Mouse (Mus musculus): ENCODE data around the gene Apoa4. TPM values are rescaled to one million over a fixed set of nuclear protein-coding genes. Genes with fewer than 3 reads are reported as not detected.

Apoa4 gene
- polyA plus RNA-seq, 1 experiment from 2014 or later: 0.38 TPM

Other genes with a start within 250 kb of the Apoa4 start
- gene Pafah1b2, start 228.0 kb upstream of the Apoa4 start, polyA plus RNA-seq (2015; fragmentation: Nextera tagmentation; extraction: Ambion mirVana): 201 and 218 TPM in 2 replicates
- gene Sik3, start 227.9 kb upstream of the Apoa4 start, polyA plus RNA-seq (2015; fragmentation: Nextera tagmentation; extraction: Ambion mirVana): 8.2 and 9.4 TPM in 2 replicates
- 2.8 and 9.9 TPM in 2 replicates for gene Apoa1, start 12.1 kb upstream of the Apoa4 start, polyA plus RNA-seq (2015; fragmentation: Nextera tagmentation; extraction: Ambion mirVana)
- not detected in 2 replicates for gene Apoc3, start 5.1 kb upstream of the Apoa4 start, polyA plus RNA-seq (2015; fragmentation: Nextera tagmentation; extraction: Ambion mirVana)
- gene Apoa5, start 27.9 kb downstream of the Apoa4 start, polyA plus RNA-seq (2015; fragmentation: Nextera tagmentation; extraction: Ambion mirVana): not detected in 2 replicates
- gene Zpr1, start 32.4 kb downstream of the Apoa4 start, polyA plus RNA-seq (2015; fragmentation: Nextera tagmentation; extraction: Ambion mirVana): 56.1 and 58.4 TPM in 2 replicates
- gene Bud13, start 42.3 kb downstream of the Apoa4 start, polyA plus RNA-seq (2015; fragmentation: Nextera tagmentation; extraction: Ambion mirVana): 30.1 and 30.2 TPM in 2 replicates
- gene 4931429L15Rik, start 79.3 kb downstream of the Apoa4 start, polyA plus RNA-seq (2015; fragmentation: Nextera tagmentation; extraction: Ambion mirVana): 0.09 TPM in 1 of 2 replicates, not detected in the other